Mouse (Mus musculus) retina, postnatal 7 days (tissue): ENCODE results near the gene Armc2.
A peak's percentile ranks its signal among the peaks of the same experiment; 100 is the strongest.

ENCODE experiments used
- DNase-seq: peaks from one replicate; pipeline ENCODE4 v3.0.0-alpha.2; 2012; ENCODE audit warnings: low read depth, low spot score

The Armc2 gene

GRCm38 (mm10) chr10:42018016-42018949, at the start of gene Armc2:
Gene Armc2 (minus strand): TSS chr10:42018442.
- peak; percentile 67 for DNase-seq

- DNase-seq: no peak
Observed at GRCm38 (mm10) chr10:42064446-42064845, 46.2 kb upstream of the Armc2 start.

- DNase-seq: no peak
Observed at GRCm38 (mm10) chr10:42059522-42059921, 41.3 kb upstream of the Armc2 start.

GRCm38 (mm10) chr10:42057746-42058145, 39.5 kb upstream of the Armc2 start:
- no peak for DNase-seq

GRCm38 (mm10) chr10:42057231-42057601, 39.0 kb upstream of the Armc2 start:
- no peak for DNase-seq

- no peak for DNase-seq
Observed at GRCm38 (mm10) chr10:42056486-42057230, 38.4 kb upstream of the Armc2 start.

GRCm38 (mm10) chr10:42055224-42056165, 37.3 kb upstream of the Armc2 start:
- DNase-seq: no peak

- no peak for DNase-seq
Observed at GRCm38 (mm10) chr10:42051069-42051468, 32.8 kb upstream of the Armc2 start.

GRCm38 (mm10) chr10:42048648-42049047, 30.4 kb upstream of the Armc2 start:
- no peak for DNase-seq

- DNase-seq: no peak
Observed at GRCm38 (mm10) chr10:42044574-42044973, 26.3 kb upstream of the Armc2 start.

- DNase-seq: no peak
Observed at GRCm38 (mm10) chr10:42043307-42043706, 25.1 kb upstream of the Armc2 start.

- DNase-seq: no peak
Observed at GRCm38 (mm10) chr10:42042881-42043280, 24.6 kb upstream of the Armc2 start.

- DNase-seq: no peak
Observed at GRCm38 (mm10) chr10:42042087-42042486, 23.8 kb upstream of the Armc2 start.

- no peak for DNase-seq
Observed at GRCm38 (mm10) chr10:42038571-42038970, 20.3 kb upstream of the Armc2 start.

- no peak for DNase-seq
Observed at GRCm38 (mm10) chr10:42037301-42037870, 19.1 kb upstream of the Armc2 start.

- no peak for DNase-seq
Observed at GRCm38 (mm10) chr10:42036846-42037245, 18.6 kb upstream of the Armc2 start.

GRCm38 (mm10) chr10:42033571-42033970, 15.3 kb upstream of the Armc2 start:
- DNase-seq: no peak

GRCm38 (mm10) chr10:42031021-42031420, 12.8 kb upstream of the Armc2 start:
- DNase-seq: peak; percentile 47

- no peak for DNase-seq
Observed at GRCm38 (mm10) chr10:42029502-42029901, 11.3 kb upstream of the Armc2 start.

- no peak for DNase-seq
Observed at GRCm38 (mm10) chr10:42027337-42027736, 9.1 kb upstream of the Armc2 start.

GRCm38 (mm10) chr10:42024406-42024805, 6.2 kb upstream of the Armc2 start:
- no peak for DNase-seq
